Mouse (Mus musculus) central nervous system, embryonic 18 days (tissue): ENCODE measurements around the gene AA467197. TPM values are rescaled to one million over a fixed set of nuclear protein-coding genes. Genes with fewer than 3 reads are reported as not detected.

ENCODE experiments used
- polyA plus RNA-seq: library from polyadenylated mRNA; depleted of rRNA; stranded (reverse); fragments of >200 nt; gene quantifications from 2 replicates; pipeline ENCODE4 v1.2.3, GENCODE M21; 2012; rRNA removed

Gene AA467197
- polyA plus RNA-seq, result 0.27 and 0.31 TPM in 2 replicates

GRCm38 (mm10) chr2:122636686-122637085, at the start of gene AA467197:
Gene AA467197 (plus strand): TSS chr2:122636986.

GRCm38 (mm10) chr2:122610746-122611653, 25.8 kb upstream of the AA467197 start, which contains the start of gene Gatm:
Gene Gatm (minus strand): TSS chr2:122611303.

Other genes with a start within 250 kb of the AA467197 start
- gene Slc28a2, start 210.5 kb upstream of the AA467197 start, polyA plus RNA-seq, result 0.21 and 0.44 TPM in 2 replicates
- 0.04 TPM in 1 of 2 replicates, not detected in the other for gene Gm14085, start 152.0 kb upstream of the AA467197 start, polyA plus RNA-seq
- 42.5 and 45.0 TPM in 2 replicates for gene Gatm, start 25.7 kb upstream of the AA467197 start, polyA plus RNA-seq
- 16.2 and 17.2 TPM in 2 replicates for gene Slc30a4, start 65.7 kb downstream of the AA467197 start, polyA plus RNA-seq
- gene Bloc1s6, start 101.5 kb downstream of the AA467197 start, polyA plus RNA-seq, result 66.7 and 67.8 TPM in 2 replicates
- 2.3 TPM in 2 replicates for gene Sqor, start 128.3 kb downstream of the AA467197 start, polyA plus RNA-seq